Mouse (Mus musculus): Measurements from ENCODE around the gene Gm14685.
"Not testable (repeated sequence)": the region's sequence is repeated elsewhere in the genome, so short reads cannot be mapped to it uniquely, and the experiment has no call there.

Gene Gm14685

DNA sequence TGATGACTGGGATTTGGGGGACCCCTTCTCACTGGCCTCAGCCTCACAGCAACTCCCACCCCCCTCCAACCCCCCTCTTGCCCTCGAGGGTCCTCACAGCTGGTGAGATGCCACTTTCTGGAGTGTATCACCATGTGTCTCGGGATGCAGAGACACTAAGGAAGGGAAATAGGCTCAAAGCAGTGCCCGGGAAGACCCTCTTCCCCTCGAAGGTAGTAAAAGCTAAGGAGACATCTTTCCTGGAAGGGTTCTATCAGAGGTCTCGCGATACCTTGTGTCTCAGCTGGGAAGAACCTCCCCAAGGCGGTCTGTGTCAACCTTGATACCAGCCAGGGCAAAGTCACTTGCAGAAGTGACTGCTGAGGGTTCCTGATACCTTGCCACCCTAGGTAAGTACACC, at the start of gene Gm14685:
TSS of gene Gm14685 (plus strand) at position 301 of the 400 bp plus-strand sequence.
- not testable (repeated sequence) for DNase-seq (ENCODE audit: low read depth in 2 of 2, low spot score in 2 of 2)

DNA sequence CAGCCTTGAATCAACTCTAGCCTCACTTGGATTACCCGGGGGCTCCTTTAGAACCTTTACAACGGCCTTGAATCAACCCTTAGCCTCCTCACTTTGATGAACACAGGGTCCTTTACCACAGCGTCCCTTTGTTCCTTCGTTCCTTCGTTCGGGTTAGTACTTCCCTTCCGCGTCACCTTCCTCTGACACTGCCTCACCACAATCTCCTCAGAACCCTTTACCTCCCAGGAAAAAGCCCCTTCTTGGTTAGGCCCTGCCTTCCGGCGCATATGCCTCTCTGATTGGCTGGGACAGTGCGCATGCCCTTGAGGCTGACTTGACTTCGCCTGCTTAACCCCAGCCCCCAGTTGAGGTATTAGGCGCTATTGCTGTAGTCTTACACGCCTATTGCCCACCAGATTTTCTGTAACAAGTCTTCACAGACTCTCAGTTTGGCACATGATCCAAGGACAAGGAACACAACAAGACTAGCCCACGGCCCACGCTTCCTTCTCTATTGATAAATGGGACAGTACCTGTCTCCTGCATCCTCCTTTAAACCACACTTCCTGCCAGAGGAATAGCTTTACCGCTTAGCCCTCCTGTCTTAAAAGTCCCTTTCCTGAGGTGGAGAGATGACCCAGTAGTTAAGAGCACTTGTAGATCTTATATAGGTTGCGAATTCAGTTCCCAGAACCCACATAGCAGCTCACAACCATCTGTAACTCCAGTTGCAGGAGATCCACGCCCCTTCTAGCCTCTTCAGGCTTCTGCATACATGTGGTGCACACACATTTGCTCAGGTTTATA, 34.4 kb upstream of the Gm14685 start, which contains the start of gene Xlr4a:
TSS of gene Xlr4a (minus strand) at position 212 of the 789 bp plus-strand sequence.
- DNase-seq (ENCODE audit: low read depth in 2 of 2, low spot score in 2 of 2) = peak; percentile 22 to 48

DNA sequence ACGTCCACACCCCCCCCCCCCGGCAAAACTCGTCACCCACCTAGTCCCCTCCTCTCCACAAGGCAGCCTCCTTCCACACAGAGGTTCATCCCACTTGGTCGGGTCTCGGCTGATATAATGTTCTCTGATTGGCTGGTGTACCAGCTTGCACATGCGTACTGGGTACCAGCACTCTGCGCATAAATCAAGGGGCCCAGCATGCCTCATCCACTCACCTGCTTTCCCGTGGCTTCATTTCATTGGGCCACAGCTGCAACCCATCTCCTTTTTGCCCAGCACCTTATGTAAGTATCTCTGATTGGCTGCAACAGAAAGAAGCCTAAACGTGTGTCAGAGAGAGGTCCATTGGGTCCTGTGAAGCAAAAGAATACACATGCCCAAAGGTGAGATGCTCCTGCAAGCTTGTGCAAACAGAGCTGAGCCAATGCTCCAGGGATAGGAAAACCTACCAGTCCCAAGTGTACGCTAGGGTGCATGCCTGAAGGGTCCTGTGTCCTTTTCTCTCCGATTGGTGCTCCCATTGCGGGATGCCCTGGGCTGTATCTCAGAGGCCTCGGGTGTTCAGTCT, 19.8 kb upstream of the Gm14685 start, which contains the start of gene Xlr3a:
TSS of gene Xlr3a (minus strand) at position 155 of the 568 bp plus-strand sequence.
- not testable (repeated sequence) for DNase-seq (ENCODE audit: low read depth in 2 of 2, low spot score in 2 of 2)

DNA sequence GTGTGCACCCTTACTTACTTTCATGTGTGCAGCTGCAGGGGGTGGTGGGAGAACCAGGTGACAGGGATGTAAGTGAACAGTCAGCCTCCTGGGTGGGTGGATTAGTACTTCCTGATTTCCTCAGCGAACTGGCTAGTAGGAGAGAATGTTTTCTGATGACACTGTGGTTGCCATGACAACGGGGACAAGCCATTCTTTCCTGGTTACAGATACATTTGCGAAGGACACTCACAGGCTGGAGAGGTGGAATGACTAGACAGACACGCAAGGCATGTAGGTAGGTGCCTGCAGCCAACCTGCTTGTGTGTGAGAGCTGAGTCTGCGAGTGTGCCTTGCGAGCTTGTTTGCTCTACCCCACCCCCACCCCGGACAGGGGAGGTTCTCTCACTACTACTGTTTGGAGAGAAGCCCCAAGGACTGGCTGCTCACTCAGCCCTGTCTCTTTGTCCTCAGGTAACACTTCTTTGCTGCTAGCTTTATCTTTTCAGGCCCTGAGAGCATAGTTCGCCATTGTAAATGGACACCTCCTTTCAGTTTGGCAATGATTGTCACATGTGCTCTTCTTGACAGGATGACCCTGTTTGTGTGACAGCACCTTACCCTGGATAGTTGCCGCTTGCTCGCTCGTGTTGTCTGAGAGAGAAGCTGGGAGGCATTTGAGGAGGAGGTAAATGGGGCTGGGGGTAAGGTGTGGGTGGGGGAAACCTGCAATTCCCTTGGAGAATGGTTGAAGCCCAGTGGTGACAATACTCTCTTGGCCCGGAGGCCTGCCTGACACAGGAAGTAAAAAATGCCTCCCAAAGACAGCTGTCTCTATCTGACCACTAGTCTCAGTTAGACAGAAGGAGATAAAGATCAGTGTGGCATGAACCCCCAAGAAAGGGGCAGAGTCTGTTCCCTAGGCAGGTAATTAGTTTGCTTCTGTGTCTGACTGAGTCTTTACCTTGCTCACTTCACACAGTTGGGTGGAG, 6.3 kb downstream of the Gm14685 start:
- not testable (repeated sequence) for DNase-seq (ENCODE audit: low read depth in 2 of 2, low spot score in 2 of 2)

DNA sequence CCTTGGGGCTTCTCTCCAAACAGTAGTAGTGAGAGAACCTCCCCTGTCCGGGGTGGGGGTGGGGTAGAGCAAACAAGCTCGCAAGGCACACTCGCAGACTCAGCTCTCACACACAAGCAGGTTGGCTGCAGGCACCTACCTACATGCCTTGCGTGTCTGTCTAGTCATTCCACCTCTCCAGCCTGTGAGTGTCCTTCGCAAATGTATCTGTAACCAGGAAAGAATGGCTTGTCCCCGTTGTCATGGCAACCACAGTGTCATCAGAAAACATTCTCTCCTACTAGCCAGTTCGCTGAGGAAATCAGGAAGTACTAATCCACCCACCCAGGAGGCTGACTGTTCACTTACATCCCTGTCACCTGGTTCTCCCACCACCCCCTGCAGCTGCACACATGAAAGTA, 26.4 kb downstream of the Gm14685 start:
- not testable (repeated sequence) for DNase-seq (ENCODE audit: low read depth in 2 of 2, low spot score in 2 of 2)

DNA sequence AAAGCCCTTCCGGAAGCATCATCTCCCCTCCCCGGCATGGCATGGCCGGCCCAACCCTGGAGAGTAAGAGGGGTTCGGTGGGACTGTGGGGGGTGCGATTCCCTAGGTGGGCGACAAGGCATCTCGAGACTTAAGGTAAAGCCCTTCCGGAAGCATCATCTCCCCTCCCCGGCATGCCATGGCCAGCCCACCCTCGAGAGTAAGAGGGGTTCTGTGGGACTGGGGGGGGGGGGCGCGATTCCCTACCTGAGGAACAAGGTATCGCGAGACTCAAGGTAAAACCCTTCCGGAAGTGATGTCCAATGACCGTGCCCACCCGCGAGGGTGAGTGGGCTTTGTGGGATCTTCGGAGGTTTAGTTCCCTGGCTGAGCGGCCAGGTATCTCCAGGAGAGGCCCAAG, 31.6 kb downstream of the Gm14685 start, which contains the start of gene Xlr5b:
TSS of gene Xlr5b (plus strand) at position 301 of the 400 bp plus-strand sequence.
- not testable (repeated sequence) for DNase-seq (ENCODE audit: low read depth in 2 of 2, low spot score in 2 of 2)

DNA sequence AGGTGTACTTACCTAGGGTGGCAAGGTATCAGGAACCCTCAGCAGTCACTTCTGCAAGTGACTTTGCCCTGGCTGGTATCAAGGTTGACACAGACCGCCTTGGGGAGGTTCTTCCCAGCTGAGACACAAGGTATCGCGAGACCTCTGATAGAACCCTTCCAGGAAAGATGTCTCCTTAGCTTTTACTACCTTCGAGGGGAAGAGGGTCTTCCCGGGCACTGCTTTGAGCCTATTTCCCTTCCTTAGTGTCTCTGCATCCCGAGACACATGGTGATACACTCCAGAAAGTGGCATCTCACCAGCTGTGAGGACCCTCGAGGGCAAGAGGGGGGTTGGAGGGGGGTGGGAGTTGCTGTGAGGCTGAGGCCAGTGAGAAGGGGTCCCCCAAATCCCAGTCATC, 32.5 kb downstream of the Gm14685 start, which contains the start of gene DXBay18:
TSS of gene DXBay18 (minus strand) at position 101 of the 400 bp plus-strand sequence.
- DNase-seq (ENCODE audit: low read depth in 2 of 2, low spot score in 2 of 2) = not testable (repeated sequence)

DNA sequence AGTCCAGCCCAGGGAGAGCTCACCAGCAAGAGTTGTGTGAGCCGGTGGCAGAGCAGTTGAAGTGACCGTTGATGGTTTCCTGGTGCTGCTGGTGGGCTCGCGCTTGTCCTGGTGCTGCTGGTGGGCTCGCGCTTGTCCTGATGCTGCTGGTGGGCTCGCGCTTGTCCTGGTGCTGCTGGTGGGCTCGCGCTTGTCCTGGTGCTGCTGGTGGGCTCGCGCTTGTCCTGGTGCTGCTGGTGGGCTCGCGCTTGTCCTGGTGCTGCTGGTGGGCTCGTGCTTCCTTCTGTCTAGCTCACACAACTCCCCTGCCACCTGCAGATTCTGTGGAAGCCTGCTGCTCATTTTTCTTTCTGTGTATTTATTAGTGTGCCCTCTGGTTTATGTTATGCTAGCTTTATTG, 60.0 kb downstream of the Gm14685 start, which contains the start of gene Spin2d:
TSS of gene Spin2d (minus strand) at position 101 of the 400 bp plus-strand sequence.
- not testable (repeated sequence) for DNase-seq (ENCODE audit: low read depth in 2 of 2, low spot score in 2 of 2)
